Mouse (Mus musculus) heart, postnatal 25 days (tissue): Measurements from ENCODE around the gene Igfbp7. TPM values are rescaled to one million over a fixed set of nuclear protein-coding genes. Genes with fewer than 3 reads are reported as not detected.

Experiments
- DNase-seq: peaks from one replicate; pipeline ENCODE4 v3.0.0; 2022; ENCODE audit warnings: low spot score
- intact Hi-C: fragments of 180-260 bp; cut with DNase I; formaldehyde crosslinking; loops from one replicate; pipeline ENCODE4 v1.15.1; 2025
- total RNA-seq, 2 experiments: library from RNA; stranded (reverse); gene quantifications; 2 replicates each; pipeline ENCODE4 v1.2.3; 2021

Gene Igfbp7
- total RNA-seq, 2 experiments from 2014 or later, result 251 to 311 TPM

GRCm38 (mm10) chr5:77383799-77384554 lies 23.9 kb downstream of the Igfbp7 start:
- DNase-seq, result no peak
- intact Hi-C loops, result no loop called here

- DNase-seq, result no peak
- intact Hi-C loops, result no loop called here
These were observed 26.2 kb downstream of the Igfbp7 start for GRCm38 (mm10) chr5:77381686-77382085.

GRCm38 (mm10) chr5:77381283-77381682 lies 26.6 kb downstream of the Igfbp7 start:
- intact Hi-C loops, result no loop called here
- no peak for DNase-seq

- intact Hi-C loops, result no loop called here
These were observed 27.4 kb downstream of the Igfbp7 start for GRCm38 (mm10) chr5:77380321-77380901.

DNA sequence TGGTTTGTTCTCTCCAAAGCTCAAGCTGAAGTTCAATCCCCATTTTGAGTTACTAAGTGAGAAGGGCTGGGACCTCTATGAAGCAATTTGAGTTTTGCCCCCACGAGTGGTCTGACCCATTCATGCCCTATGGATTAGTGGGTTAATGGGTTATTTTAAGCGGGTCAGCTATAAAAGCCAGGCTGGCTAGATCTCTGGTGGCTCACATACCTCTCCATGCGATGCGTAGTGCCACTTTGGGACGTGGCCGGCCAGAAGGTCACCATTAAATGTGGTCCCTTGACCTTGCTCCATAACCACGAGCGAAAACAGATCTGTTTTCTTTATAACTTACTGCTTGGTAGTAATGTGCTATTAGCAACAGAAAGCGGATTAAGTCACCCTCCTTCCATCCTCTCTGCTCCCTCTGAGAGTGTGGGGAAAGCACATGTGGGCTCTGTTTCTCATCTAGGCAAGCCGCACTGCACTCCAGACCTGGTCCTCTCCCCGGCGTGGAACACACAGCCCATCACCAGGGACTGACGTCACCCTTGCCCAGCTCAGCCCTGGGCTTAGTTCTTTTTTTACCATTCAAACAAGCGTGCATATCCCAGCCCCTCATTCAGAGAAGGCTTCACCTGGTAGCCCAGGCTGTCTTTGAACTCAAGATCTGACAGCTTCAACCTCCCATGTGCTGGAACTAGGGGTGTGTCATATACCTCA lies 28.3 kb downstream of the Igfbp7 start:
- intact Hi-C loops, result no loop called here
- DNase-seq, result no peak

More at GRCm38 (mm10) chr5:77380321-77380901, 27.4 kb downstream of the Igfbp7 start:
- no peak for DNase-seq

- intact Hi-C loops, result no loop called here
- DNase-seq, result no peak
These were observed 29.8 kb downstream of the Igfbp7 start for GRCm38 (mm10) chr5:77378027-77378426.

GRCm38 (mm10) chr5:77375546-77375945 lies 32.3 kb downstream of the Igfbp7 start:
- intact Hi-C loops, result no loop called here
- no peak for DNase-seq

DNA sequence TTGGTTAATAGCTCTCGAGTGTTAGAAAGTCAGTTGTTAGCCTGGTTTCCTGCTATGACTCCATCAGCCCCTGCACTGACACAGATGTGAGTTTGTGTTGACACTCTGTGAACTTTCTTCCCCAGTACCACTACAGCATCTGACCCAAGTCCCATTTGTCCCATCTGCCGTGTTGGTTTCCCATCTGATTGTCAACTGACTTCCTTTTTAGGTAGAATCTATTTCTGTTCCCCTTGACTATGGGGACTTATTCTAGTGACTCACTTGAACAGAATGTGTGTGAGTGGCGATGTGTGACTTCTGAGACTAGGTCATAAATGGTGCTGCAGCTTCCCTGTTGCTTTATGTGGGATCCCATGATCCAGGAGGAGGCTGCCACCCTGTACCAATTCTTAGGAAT lies 32.9 kb downstream of the Igfbp7 start:
- no peak for DNase-seq
- intact Hi-C loops, result no loop called here

DNA sequence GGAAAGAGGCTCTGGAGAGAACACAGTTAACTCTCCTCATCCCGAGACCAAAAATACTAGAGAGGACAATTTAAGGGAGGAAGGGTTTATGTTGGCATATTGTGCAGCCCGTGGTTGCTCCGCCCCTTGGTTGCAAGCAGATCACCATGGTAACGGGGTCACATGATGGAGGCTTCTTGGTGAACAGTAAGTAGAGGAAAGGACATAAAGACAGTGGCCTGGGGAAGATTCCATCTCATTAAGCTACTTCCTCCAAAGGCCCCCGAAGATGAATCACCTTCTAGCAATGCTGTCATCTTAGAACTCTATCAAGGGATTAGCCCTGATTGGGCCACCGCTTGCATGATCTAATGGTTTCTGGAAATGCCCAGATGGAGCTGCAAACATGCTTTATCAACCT lies 35.1 kb downstream of the Igfbp7 start:
- intact Hi-C loops, result no loop called here
- DNase-seq, result no peak

DNA sequence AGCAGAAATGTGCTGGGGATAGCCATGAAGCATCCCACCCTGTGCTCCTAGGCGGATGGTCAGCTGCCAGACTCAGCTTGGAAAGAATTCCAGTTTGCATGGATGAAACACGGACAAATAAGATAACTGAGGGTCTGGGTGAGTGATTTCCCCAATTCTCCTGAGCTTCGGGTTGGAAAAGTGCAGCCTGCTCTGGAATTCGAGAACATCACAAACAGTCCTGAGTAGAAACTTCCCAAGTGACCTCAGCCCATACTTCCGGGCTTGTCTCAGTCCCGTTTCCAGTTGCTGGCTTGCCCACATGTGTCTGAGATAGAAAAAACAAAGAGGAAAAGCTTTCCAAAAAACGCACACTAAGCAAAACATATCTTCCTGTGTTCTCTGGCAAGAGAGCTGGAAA lies 35.6 kb downstream of the Igfbp7 start:
- intact Hi-C loops, result no loop called here
- peak; percentile 70 for DNase-seq

DNA sequence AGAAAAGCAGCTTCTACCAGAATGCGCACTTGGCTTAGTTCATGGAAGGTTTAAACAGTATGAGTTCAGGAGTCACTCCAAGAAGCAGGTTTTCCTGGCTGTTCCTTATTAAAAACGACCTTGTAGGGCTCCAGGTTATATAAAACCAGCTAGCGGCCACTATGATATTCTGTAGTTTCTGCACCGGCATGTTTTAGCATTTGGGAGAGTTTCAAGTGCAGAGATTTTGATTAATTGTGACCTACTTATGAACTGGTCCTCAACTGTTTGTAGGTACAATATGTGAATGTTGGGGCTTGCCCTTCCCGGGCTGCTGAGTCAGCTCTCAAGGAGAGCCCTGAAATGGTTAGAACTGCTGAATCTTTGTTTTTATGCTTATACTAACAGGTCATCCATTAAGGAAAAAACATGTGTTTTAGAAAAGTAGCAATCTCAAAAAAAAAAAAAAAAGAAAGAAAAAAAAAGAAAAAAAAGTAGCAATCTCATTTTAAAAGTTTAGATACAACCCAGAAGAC lies 37.4 kb downstream of the Igfbp7 start:
- intact Hi-C loops, result no loop called here
- no peak for DNase-seq

DNA sequence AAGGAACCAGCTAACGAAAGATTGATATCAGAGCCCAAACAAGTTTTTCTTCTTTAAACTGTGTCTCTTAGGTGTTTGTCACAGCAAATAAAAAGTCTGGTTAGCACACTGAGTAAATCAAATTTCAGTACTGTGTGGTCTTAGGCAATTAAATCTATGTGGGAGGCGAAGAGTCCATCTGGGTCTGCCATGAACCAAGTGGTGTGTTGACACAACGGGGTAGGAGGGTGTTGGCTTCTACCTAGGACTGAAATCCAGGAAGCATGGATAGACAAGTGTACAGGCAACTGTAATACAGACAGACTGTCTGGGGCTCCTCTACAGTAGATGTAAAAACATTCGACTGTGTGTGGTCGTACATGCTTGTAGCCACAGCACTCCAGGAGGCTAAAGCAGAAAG lies 38.4 kb downstream of the Igfbp7 start:
- DNase-seq, result no peak
- intact Hi-C loops, result no loop called here

- DNase-seq, result no peak
- intact Hi-C loops, result no loop called here
These were observed 39.6 kb downstream of the Igfbp7 start for GRCm38 (mm10) chr5:77368194-77368593.

DNA sequence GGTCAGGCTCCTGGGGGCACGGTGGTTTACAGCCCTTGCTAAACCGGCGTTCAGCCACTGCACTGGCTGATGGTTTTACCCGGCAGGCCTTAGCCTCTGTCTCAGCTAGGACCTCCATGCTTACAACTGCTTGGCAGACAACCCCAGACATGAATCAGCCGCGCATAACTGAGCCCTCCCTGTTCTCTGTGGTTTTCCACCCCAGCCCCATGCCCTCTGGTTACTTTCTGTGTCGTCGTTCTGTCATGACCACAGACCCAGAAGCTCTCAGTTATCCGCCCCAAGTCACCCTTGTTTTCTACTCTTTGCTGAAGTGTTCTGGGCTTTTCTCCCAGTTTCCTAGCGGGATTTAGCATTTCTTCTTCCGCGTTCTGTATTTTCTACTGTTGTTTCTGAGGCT lies 40.2 kb downstream of the Igfbp7 start:
- DNase-seq, result peak; percentile 39
- intact Hi-C loops, result no loop called here

DNA sequence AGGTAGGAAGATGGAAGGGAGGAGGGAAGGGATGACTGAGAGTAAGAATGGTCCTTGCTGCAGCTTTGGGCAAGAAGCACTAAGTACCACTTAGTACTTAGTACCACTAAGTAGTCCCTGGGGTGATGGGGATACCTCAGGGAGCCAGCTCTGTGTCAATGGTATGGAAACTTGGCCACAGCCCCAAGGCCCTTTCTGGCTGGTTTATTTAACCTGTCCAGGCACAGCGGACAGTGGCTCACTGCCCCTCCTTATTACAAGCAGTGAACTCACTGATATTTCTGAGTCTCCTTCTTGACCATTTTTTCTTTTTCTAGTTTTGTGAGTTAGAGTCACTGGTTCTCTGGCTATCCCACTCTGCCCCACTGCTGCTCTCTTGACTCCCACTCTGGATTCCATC lies 40.7 kb downstream of the Igfbp7 start:
- no peak for DNase-seq
- intact Hi-C loops, result no loop called here

DNA sequence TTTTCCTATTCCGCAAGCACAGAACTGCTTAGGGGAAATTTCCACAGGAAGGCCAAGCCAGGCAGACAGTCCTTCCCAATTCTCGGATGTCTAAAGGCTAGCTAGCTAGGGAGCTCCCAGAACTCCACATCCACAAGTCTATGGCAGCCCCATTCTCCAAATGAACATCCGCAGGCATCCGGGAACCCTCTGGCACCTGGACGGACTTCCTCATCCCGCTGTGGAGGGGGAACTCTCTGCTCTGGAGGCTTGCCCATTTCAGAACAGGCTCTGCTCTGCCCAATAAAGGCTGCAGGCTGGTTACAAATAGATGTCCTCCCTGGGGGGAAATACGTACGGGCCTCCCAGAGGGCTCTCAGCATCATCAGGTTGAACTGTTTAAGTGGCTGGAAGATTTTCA lies 41.5 kb downstream of the Igfbp7 start:
- intact Hi-C loops, result no loop called here
- DNase-seq, result peak; percentile 40

DNA sequence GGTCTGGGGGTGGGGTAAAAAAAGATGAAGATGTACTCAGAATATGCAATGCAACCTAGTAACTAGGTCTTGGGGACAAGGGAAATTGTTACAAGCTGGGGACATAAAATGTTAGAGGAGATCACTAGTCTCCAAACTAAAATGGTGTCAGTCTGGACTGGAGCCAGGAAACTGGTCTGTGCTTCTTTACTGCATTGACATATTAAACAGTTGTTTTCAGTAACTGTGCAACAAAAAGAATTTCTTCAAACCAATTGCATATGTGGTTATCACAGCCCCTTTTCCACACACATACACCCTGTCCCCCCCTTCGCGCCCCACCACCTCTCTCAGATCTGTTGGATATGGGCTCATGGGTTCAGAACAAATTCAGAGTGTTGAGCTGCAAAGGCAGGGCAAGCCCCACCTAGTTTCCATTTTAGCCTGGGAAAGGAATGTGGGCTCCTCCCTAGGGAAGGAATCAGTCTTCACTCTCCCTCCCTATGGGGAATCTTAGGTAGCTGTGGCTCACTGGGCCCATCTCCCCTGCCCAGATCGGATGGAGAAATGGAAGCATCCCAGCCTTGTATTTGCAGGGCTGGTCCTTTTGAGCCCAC lies 43.3 kb downstream of the Igfbp7 start:
- DNase-seq, result no peak
- intact Hi-C loops, result no loop called here

GRCm38 (mm10) chr5:77363650-77364049 lies 44.2 kb downstream of the Igfbp7 start:
- intact Hi-C loops, result no loop called here
- no peak for DNase-seq

DNA sequence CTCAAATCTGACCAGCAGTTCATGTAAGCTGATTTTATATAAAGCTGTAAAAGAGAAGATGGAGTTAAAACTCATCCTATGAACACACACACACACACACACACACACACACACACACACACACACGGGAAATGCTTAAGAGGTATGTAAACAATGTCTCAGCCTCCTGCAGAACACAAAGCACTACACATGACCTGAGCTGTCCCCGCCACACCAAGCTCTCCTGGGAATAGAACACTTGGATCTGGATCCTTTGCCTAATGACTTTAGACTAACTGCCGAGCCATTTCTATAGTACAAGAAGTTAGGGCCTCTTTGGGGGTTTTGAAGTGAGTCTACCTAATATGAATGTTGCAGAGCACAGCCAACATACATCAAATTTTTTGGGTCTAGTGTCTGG lies 45.7 kb downstream of the Igfbp7 start:
- intact Hi-C loops, result no loop called here
- no peak for DNase-seq

- intact Hi-C loops, result no loop called here
- no peak for DNase-seq
These were observed 46.8 kb downstream of the Igfbp7 start for GRCm38 (mm10) chr5:77361006-77361405.

DNA sequence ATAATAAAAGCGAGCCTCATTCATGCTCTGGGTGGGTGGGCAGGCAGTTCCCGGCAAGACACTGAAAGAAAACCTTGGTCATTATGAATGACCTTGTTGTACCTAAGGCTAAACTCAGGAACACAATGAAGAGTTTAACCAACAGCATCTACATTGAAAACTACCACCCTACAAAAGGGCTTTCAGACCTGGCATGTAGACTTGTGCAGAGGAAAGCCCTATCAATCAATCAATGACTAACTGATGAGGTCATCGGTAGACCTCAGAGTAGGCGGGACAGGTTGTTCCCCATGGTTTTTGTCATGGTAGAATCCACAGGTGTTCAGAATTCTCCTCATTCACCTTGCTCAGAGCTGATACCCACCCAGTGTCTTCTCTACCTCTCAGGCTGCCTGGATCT lies 47.9 kb downstream of the Igfbp7 start:
- no peak for DNase-seq
- intact Hi-C loops, result no loop called here
